Mouse (Mus musculus) cerebellum, adult 2 months (tissue): ENCODE data around the gene 4921536K21Rik. TPM values are rescaled to one million over a fixed set of nuclear protein-coding genes. Genes with fewer than 3 reads are reported as not detected.

ENCODE experiments used
- DNase-seq, 2 experiments: peaks; one replicate each; pipeline ENCODE4 v3.0.0; 2021
- H3K27ac ChIP-seq: fragments of 200-500 bp; 2 replicates; pipeline ENCODE4 v1.5.1; 2012; ENCODE audit warnings: low read length, control low read depth, inconsistent platforms; ENCODE audit not compliant: insufficient read depth
- H3K27me3 ChIP-seq: fragments of 200-500 bp; 2 replicates; pipeline ENCODE4 v1.6.1; 2012; ENCODE audit warnings: inconsistent platforms, mild to moderate bottlenecking, low read length, moderate library complexity; ENCODE audit not compliant: control insufficient read depth, insufficient read depth
- H3K4me1 ChIP-seq: fragments of 200-500 bp; 2 replicates; pipeline ENCODE4 v1.6.1; 2011; ENCODE audit warnings: low read length; ENCODE audit not compliant: control insufficient read depth, insufficient read depth
- H3K4me3 ChIP-seq: fragments of 200-500 bp; replicated peaks from 2 replicates; pipeline ENCODE3; 2011; ENCODE audit warnings: mild to moderate bottlenecking, low read depth, low read length, control low read depth; ENCODE audit not compliant: insufficient read depth
- CTCF ChIP-seq: fragments of 200-500 bp; IDR thresholded peaks from 2 replicates; pipeline ENCODE4 v1.5.1; 2011; ENCODE audit warnings: low read depth, mild to moderate bottlenecking, control low read depth, low read length, moderate library complexity, borderline replicate concordance; ENCODE audit not compliant: insufficient read depth
- POLR2A ChIP-seq: fragments of 200-500 bp; IDR thresholded peaks from 2 replicates; pipeline ENCODE4 v1.6.1; 2011; ENCODE audit warnings: low read length, control low read depth, borderline replicate concordance; ENCODE audit not compliant: insufficient read depth
- WGBS: fragments of 180-500 bp; shearing (Covaris S2); methylation state at CpG from one replicate; pipeline ENCODE4 v1.1.7; 2018; 5-methylcytosine and 5-hydroxymethylcytosine counted together
- polyA plus RNA-seq: library from polyadenylated mRNA; depleted of rRNA; stranded (reverse); fragments of >200 nt; gene quantifications from 2 replicates; pipeline ENCODE4 v1.2.3, GENCODE M21; 2012; rRNA removed

The 4921536K21Rik gene
- polyA plus RNA-seq, result 0.29 and 0.36 TPM in 2 replicates

DNA sequence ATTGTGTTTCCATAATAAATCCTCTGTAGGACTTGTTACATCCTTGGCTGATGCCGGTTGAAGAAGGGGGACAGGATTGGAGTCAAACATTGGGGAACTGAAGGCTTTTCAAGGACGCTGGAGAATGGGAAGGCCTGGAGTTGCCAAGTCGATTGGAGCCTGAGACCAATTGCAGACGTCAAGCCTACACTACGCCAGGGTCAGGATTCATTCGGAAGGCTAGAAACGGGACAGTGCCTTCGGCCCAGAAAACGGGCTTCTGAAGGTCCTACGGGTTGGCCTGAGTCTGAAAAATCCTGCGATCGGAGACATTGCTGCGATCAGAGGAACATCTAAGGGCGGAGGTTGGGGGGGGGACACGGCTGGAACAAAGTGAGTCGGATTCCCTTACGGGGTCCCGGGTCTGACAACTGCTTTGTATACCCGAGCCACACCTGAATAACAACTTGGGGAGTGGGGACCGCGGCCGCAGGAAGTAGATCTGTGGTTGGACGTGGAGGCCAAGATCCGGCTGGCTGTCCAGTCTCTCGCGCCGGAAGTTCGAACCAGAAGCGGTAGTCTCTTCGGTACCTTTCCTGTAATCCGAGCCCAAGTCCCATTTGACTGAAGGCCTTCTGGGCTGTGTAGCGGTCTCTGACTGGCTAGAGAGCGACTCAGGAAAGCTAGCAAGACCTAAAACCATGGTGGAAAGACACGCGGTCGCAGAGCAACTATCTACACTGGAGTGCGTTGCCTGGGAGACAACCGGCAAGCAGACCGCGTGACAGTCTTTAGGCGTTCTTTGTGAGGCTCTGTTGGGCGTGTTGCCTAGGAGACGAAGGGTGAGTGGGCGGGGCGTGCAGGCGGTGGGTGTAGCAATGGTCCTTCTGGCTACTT, at the start of gene 4921536K21Rik, which contains the start of gene Dusp18:
Gene 4921536K21Rik, minus strand, starts transcription at position 693 of the 876 bp plus-strand sequence.
Gene Dusp18, plus strand, starts transcription at position 835 of the 876 bp plus-strand sequence.
- DNase-seq, result peak; percentile 69 to 72
- no peak within 1 kb of the TSS for H3K27ac ChIP-seq
- WGBS, result 15% methylated on average over 46 of the region's 46 CpGs
- peak within 1 kb of the TSS; percentile 37 for H3K4me3 ChIP-seq
- peaks cover 5% of the 10 kb centered on the region for H3K4me1 ChIP-seq
- no peak for TF ChIP-seq POLR2A
- TF ChIP-seq CTCF, result no peak
- H3K27me3 ChIP-seq, result no peaks in the 10 kb centered on the region

GRCm38 (mm10) chr11:3941371-3941770, 46.5 kb upstream of the 4921536K21Rik start:
- Histone ChIP-seq H3K27me3 (no peaks in the 10 kb centered on the region), H3K4me1 (no peaks in the 10 kb centered on the region; the same call in 1 of the 2 replicates), H3K27ac (no peak overlapping the region), H3K4me3 (no peak overlapping the region)
- DNase-seq, result no peak
- WGBS, result 89% methylated on average over 7 of the region's 7 CpGs
- TF ChIP-seq POLR2A, result no peak
- TF ChIP-seq CTCF, result no peak

- H3K27me3 ChIP-seq, result no peaks in the 10 kb centered on the region
- DNase-seq, result no peak
- WGBS, result 83% methylated on average over 13 of the region's 13 CpGs
- no peak overlapping the region for H3K4me3 ChIP-seq
- H3K27ac ChIP-seq, result no peak overlapping the region
- H3K4me1 ChIP-seq, result no peaks in the 10 kb centered on the region
- no peak for TF ChIP-seq POLR2A
- no peak for TF ChIP-seq CTCF
Observed at GRCm38 (mm10) chr11:3937321-3937874, 42.5 kb upstream of the 4921536K21Rik start.

- no peak overlapping the region for H3K27ac ChIP-seq
- H3K4me1 ChIP-seq, result no peaks in the 10 kb centered on the region
- no peaks in the 10 kb centered on the region for H3K27me3 ChIP-seq
- no peak overlapping the region for H3K4me3 ChIP-seq
- 60% methylated on average over 3 of the region's 3 CpGs for WGBS
- DNase-seq, result no peak
- TF ChIP-seq CTCF, result no peak
- no peak for TF ChIP-seq POLR2A
Observed at GRCm38 (mm10) chr11:3936318-3936717, 41.4 kb upstream of the 4921536K21Rik start.

DNA sequence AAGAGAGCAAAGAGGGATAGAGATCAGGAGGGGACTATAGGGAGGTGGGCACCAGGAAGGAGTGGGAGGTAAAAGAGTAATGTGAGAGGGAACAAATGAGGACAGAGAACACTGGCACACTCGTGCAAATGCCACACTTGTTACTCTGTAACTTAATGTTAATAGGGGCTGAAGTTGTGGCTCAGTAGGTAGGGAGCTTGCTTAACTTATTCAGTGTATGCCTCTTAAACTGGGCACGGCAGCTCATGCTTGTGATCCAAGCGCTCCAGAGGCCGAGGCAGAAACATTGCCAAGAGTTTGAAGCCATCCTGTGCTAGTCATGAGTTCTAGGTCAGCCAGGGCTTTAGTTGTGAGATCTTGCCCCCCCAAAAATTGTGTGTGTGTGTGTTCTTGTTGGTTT, 40.2 kb upstream of the 4921536K21Rik start:
- WGBS, result 64% methylated on average over 4 of the region's 4 CpGs
- Histone ChIP-seq H3K4me1 (no peaks in the 10 kb centered on the region), H3K4me3 (no peak overlapping the region), H3K27ac (no peak overlapping the region), H3K27me3 (no peaks in the 10 kb centered on the region)
- TF ChIP-seq POLR2A (no peak), CTCF (no peak)
- no peak for DNase-seq

DNA sequence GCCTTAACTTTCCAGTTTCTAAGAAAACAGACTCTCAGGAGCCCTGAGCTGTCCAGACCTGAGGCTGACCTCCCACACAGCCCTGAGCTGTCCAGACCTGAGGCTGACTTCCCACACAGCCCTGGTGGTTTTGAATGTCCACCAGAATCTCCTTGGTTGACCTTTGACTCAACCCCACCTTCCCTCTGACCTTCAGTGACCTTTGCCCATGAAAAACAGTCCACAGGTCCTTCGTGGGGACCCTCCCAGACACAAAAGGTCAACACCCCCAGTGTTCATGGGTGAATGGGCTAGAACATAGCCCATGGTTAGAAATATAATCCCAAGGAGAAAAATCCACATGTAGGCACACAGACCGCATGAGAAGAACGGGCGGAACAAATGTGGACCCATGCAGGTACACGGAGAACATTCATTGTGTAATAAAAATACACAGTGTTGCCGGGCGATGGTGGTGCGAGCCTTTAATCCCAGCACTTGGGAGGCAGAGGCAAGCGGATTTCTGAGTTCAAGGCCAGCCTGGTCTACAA, 38.9 kb upstream of the 4921536K21Rik start:
- H3K4me3 ChIP-seq, result no peak overlapping the region
- no peaks in the 10 kb centered on the region for H3K4me1 ChIP-seq
- no peak for TF ChIP-seq POLR2A
- TF ChIP-seq CTCF, result no peak
- H3K27me3 ChIP-seq, result no peaks in the 10 kb centered on the region
- H3K27ac ChIP-seq, result no peak overlapping the region
- no peak for DNase-seq
- WGBS, result 74% methylated on average over 9 of the region's 9 CpGs

DNA sequence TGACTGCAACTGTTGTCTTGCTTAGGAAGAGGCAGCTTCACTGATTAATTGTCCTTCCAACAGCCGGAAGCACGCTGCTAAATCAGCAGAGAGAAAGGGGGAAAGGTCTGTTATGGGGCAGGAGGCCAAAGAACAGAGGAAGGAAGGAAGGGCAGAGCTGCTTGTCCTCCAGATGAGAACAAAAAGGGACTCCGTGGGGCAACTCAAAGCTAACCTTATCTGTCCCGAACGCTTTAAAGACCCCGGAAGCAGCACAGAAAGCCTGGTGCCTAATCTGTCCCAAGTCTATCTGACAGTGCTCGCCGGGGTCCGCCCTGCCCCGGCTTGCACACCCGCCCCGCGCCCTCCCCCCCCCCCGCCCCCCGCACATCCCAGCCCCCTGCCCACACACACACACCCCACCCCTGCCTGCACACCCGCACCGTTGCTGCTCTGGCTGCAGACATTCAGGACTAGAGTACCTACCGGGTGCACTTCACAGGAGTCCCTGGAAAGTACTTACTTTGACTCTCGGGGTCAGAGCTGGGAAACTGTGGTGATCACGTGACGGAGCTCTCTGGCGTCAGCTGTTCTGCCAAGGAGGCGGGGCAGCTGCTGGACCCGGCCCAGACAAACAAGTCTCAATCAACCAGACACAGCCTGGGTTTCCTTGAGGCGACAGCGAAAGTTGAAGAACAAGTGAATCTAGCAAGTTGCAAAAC, 36.8 kb upstream of the 4921536K21Rik start, which contains the start of gene Tcn2:
Gene Tcn2, minus strand, starts transcription at position 649 of the 701 bp plus-strand sequence.
- no peak for TF ChIP-seq POLR2A
- no peak for TF ChIP-seq CTCF

GRCm38 (mm10) chr11:3930931-3931330, 36.0 kb upstream of the 4921536K21Rik start:
- Histone ChIP-seq H3K4me3 (no peak overlapping the region), H3K27me3 (no peaks in the 10 kb centered on the region), H3K27ac (no peak overlapping the region), H3K4me1 (no peaks in the 10 kb centered on the region)
- TF ChIP-seq CTCF (no peak), POLR2A (no peak)
- WGBS, result 27% methylated on average over 6 of the region's 6 CpGs
- no peak for DNase-seq

More for the DNA sequence above, 36.8 kb upstream of the 4921536K21Rik start, which contains the start of gene Tcn2:
- Histone ChIP-seq H3K4me3 (peak within 1 kb of the TSS; percentile 19), H3K27ac (no peak within 1 kb of the TSS), H3K27me3 (no peaks in the 10 kb centered on the region), H3K4me1 (no peaks in the 10 kb centered on the region)
- peak; percentile 36 to 45 for DNase-seq
- WGBS, result under 1% methylated on average over 26 of the region's 26 CpGs
